Mouse (Mus musculus) E14TG2a.4 (cell line): ENCODE results near the gene Uspl1.

Source experiments
- CTCF ChIP-seq: conservative IDR thresholded peaks from 2 replicates; pipeline ENCODE4 v1.5.1; 2014; ENCODE audit warnings: low read length
- POU5F1 ChIP-seq: IDR thresholded peaks from 2 replicates; pipeline ENCODE4 v1.6.1; 2014; ENCODE audit warnings: low read length, borderline replicate concordance

GRCm38 (mm10) chr5:149152063-149152773, 31.9 kb upstream of the Uspl1 start:
- TF ChIP-seq CTCF (no peak), POU5F1 (no peak)
